Mouse (Mus musculus): ENCODE data around the gene Efcab11. TPM values are rescaled to one million over a fixed set of nuclear protein-coding genes. Genes with fewer than 3 reads are reported as not detected.

The Efcab11 gene
- polyA plus RNA-seq, 1 experiment = 2.4 TPM

DNA sequence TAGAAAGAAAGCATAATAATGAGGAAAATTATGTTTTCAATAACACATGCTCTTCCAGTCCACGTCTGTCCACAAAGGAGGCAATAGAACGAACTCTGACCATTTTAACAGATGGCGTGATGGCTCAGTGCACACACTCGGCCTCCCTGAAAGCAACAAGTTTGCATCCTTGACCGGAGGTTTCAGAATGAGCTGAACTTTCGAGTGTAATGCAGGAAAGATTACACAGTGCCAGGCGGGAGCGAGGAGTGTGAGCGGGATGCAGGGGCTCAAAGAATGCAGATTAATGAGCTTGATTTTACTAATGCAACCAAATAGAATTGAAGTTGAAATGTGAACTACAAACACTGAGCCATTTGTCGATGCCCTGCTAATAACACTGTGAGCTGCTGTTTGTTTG lies 149.1 kb downstream of the Efcab11 start:
- no peak for TF ChIP-seq CTCF (IDR thresholded peaks at IDR 0.05; ENCODE audit: borderline replicate concordance, control insufficient read depth, extremely low read depth, insufficient read depth, low read length, poor library complexity)
- no peaks in the 10 kb centered on the region; the same call in 1 of the 2 replicates for H3K4me1 ChIP-seq (replicated peaks; ENCODE audit: control insufficient read depth, insufficient read depth, low read length)
- no peak for DNase-seq
- no peaks in the 10 kb centered on the region for H3K36me3 ChIP-seq (ENCODE audit: control insufficient read depth, insufficient read depth, low read length)
- WGBS = 97% methylated on average over 10 of the region's 10 CpGs
- no peaks in the 10 kb centered on the region for H3K27me3 ChIP-seq (ENCODE audit: control insufficient read depth, insufficient read depth, low read length)
- H3K4me3 ChIP-seq (ENCODE audit: control insufficient read depth, insufficient read depth, low read length) = no peak overlapping the region
- H3K27ac ChIP-seq (ENCODE audit: control insufficient read depth, insufficient read depth, low read length) = no peak overlapping the region

DNA sequence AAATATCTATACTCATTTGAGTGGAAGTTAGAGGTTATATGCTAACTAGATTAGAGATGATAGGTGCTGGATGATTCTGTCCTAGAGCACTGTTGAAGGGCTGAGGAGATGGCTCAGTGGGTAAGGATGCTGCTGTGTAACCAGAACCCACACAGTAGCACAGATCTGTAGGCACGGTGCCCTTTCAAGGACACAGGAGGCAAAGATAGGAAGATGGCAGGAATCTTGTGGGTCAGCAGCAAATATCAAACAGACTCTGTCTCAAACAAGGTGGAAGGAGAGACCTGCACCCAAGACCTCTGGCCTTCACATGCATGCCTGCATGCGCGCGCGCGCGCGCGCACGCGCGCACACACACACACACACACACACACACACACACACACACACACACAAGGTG lies 160.0 kb downstream of the Efcab11 start:
- TF ChIP-seq CTCF (IDR thresholded peaks at IDR 0.05; ENCODE audit: borderline replicate concordance, control insufficient read depth, extremely low read depth, insufficient read depth, low read length, poor library complexity) (no peak), POLR2A (IDR thresholded peaks at IDR 0.05; ENCODE audit: control insufficient read depth, extremely low read depth, insufficient read depth, low read length, poor library complexity) (no peak)
- 97% methylated on average over 12 of the region's 12 CpGs for WGBS
- no peaks in the 10 kb centered on the region for H3K36me3 ChIP-seq (ENCODE audit: control insufficient read depth, insufficient read depth, low read length)
- no peak for DNase-seq
- no peak overlapping the region for H3K4me3 ChIP-seq (ENCODE audit: control insufficient read depth, insufficient read depth, low read length)
- H3K4me1 ChIP-seq (replicated peaks; ENCODE audit: control insufficient read depth, insufficient read depth, low read length) = no peaks in the 10 kb centered on the region
- no peaks in the 10 kb centered on the region for H3K27me3 ChIP-seq (ENCODE audit: control insufficient read depth, insufficient read depth, low read length)
- H3K27ac ChIP-seq (ENCODE audit: control insufficient read depth, insufficient read depth, low read length) = no peak overlapping the region

DNA sequence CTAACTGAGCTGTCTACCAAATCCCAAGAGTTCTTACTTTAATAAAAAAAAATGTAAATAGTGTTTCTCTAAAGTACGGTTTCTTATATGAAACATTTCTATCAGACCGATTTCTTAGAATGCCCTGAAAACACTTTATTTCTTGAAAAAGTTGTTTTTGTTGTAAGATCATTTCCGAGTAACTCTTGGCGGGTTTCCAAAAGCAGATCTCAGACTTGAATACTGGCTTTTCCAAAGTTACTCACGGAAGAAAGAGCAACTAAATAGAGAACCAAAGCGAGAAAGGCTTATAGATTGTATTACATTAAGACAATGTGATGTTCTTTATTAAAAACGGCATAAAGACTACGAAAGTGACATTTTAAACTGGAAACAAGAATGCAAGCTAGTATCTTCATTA lies 160.4 kb downstream of the Efcab11 start:
- DNase-seq = no peak
- no peak overlapping the region for H3K27ac ChIP-seq (ENCODE audit: control insufficient read depth, insufficient read depth, low read length)
- WGBS = 81% methylated on average over 8 of the region's 8 CpGs
- H3K36me3 ChIP-seq (ENCODE audit: control insufficient read depth, insufficient read depth, low read length) = no peaks in the 10 kb centered on the region
- no peaks in the 10 kb centered on the region for H3K27me3 ChIP-seq (ENCODE audit: control insufficient read depth, insufficient read depth, low read length)
- H3K4me1 ChIP-seq (replicated peaks; ENCODE audit: control insufficient read depth, insufficient read depth, low read length) = no peaks in the 10 kb centered on the region
- TF ChIP-seq POLR2A (IDR thresholded peaks at IDR 0.05; ENCODE audit: control insufficient read depth, extremely low read depth, insufficient read depth, low read length, poor library complexity) (no peak), CTCF (IDR thresholded peaks at IDR 0.05; ENCODE audit: borderline replicate concordance, control insufficient read depth, extremely low read depth, insufficient read depth, low read length, poor library complexity) (no peak)
- H3K4me3 ChIP-seq (ENCODE audit: control insufficient read depth, insufficient read depth, low read length) = no peak overlapping the region

DNA sequence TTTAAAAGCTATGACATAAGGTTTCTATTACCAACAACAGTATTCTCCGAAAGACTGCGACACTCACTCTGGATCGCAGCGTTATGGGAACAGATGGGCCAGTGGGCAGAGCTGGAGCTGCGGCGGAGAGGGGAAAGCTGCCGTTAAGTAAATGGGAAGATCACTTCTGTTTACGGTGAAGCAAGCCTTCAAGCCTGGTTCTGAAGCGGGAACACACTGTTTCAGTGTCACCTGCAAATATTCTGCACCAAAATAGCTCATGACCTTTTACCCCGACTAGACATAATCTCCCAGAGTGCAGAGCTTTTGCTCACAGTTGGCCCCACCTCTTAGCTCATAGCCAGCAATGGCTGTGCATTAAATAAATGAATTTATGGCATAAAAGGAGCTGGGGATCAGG lies 162.9 kb downstream of the Efcab11 start:
- no peak for DNase-seq
- 94% methylated on average over 10 of the region's 10 CpGs for whole genome bisulfite sequencing
- no peaks in the 10 kb centered on the region for H3K27me3 ChIP-seq (ENCODE audit: control insufficient read depth, insufficient read depth, low read length)
- H3K4me1 ChIP-seq (replicated peaks; ENCODE audit: control insufficient read depth, insufficient read depth, low read length) = no peaks in the 10 kb centered on the region
- no peak overlapping the region for H3K27ac ChIP-seq (ENCODE audit: control insufficient read depth, insufficient read depth, low read length)
- no peak overlapping the region for H3K4me3 ChIP-seq (ENCODE audit: control insufficient read depth, insufficient read depth, low read length)
- no peak for TF ChIP-seq POLR2A (IDR thresholded peaks at IDR 0.05; ENCODE audit: control insufficient read depth, extremely low read depth, insufficient read depth, low read length, poor library complexity)
- no peaks in the 10 kb centered on the region for H3K36me3 ChIP-seq (ENCODE audit: control insufficient read depth, insufficient read depth, low read length)

DNA sequence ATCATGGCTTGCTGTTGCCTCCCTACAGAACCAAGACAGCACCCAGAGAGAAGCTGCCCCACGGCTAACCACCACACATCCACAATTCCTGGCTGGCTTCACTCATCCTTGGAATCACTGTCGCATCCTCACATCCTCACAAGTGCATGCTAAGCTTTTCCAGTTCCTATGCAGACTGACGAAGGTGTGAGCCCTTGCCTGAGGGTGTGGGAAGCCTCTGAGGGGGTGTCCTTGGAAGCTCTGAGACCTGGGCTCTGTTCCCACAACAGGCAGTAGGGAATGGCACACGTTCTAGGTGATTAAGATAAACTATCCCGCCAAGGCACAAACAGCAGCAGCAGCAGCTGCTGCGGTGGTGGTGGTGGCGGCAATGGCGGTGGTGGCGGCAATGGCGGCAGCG lies 164.5 kb downstream of the Efcab11 start:
- H3K27ac ChIP-seq (ENCODE audit: control insufficient read depth, insufficient read depth, low read length) = no peak overlapping the region
- DNase-seq = no peak
- TF ChIP-seq CTCF (IDR thresholded peaks at IDR 0.05; ENCODE audit: borderline replicate concordance, control insufficient read depth, extremely low read depth, insufficient read depth, low read length, poor library complexity) = no peak
- TF ChIP-seq POLR2A (IDR thresholded peaks at IDR 0.05; ENCODE audit: control insufficient read depth, extremely low read depth, insufficient read depth, low read length, poor library complexity) = no peak
- WGBS = 98% methylated on average over 11 of the region's 11 CpGs
- no peaks in the 10 kb centered on the region for H3K4me1 ChIP-seq (replicated peaks; ENCODE audit: control insufficient read depth, insufficient read depth, low read length)
- no peak overlapping the region for H3K4me3 ChIP-seq (ENCODE audit: control insufficient read depth, insufficient read depth, low read length)
- H3K36me3 ChIP-seq (ENCODE audit: control insufficient read depth, insufficient read depth, low read length) = no peaks in the 10 kb centered on the region
- H3K27me3 ChIP-seq (ENCODE audit: control insufficient read depth, insufficient read depth, low read length) = no peaks in the 10 kb centered on the region

DNA sequence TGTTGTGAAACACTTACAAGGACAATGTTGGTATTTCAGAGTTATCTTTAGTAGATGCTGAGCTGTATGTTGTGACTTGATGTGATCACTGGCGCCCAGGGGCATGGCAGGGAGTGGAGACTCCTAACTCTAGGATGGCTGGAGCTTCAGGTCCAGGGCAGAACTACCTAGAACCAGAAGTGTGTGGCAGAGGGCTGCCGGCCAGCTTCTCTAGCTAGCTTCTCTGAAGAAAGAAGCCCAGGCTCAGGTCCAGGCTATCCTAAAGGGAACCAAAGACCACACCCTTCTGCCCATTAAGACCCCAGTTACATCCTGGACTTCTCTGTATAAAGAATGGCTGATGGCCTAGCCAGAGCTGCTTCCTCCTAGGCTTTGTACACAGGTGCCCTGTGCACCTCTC lies 166.1 kb downstream of the Efcab11 start:
- Histone ChIP-seq H3K4me3 (ENCODE audit: control insufficient read depth, insufficient read depth, low read length) (no peak overlapping the region), H3K27me3 (ENCODE audit: control insufficient read depth, insufficient read depth, low read length) (no peaks in the 10 kb centered on the region), H3K4me1 (replicated peaks; ENCODE audit: control insufficient read depth, insufficient read depth, low read length) (no peaks in the 10 kb centered on the region), H3K27ac (ENCODE audit: control insufficient read depth, insufficient read depth, low read length) (no peak overlapping the region), H3K36me3 (ENCODE audit: control insufficient read depth, insufficient read depth, low read length) (no peaks in the 10 kb centered on the region)
- 94% methylated on average over 2 of the region's 2 CpGs for WGBS
- TF ChIP-seq CTCF (IDR thresholded peaks at IDR 0.05; ENCODE audit: borderline replicate concordance, control insufficient read depth, extremely low read depth, insufficient read depth, low read length, poor library complexity) (no peak), POLR2A (IDR thresholded peaks at IDR 0.05; ENCODE audit: control insufficient read depth, extremely low read depth, insufficient read depth, low read length, poor library complexity) (no peak)
- no peak for DNase-seq

DNA sequence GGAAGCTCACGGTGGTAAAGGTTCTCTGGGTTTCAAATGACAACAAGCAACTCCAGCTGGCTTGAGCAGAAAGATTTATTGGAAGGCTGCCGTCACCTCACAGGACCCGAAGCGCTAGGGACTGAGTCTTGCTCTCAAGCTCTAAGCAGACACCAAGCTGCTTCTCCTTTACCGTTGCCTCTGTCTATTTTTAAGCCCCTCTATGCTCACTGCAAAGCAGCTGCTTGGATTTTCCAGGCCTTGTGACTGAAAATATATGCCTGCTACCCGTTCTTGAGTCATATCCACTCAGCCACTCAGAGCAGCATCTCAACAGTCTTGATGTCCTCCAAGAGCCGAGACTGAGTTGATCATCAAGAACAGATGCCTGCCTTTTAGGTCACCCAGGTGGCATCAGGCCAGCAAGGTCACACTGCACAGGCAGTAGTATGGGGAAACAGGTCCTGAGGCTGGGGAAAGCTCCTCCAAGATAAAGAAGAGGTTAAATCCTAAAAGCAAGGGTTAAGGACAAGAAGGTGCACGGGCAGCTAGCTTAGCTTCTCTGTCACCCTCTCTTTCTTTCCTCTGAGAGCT lies 168.1 kb downstream of the Efcab11 start:
- no peaks in the 10 kb centered on the region for H3K36me3 ChIP-seq (ENCODE audit: control insufficient read depth, insufficient read depth, low read length)
- no peak overlapping the region for H3K4me3 ChIP-seq (ENCODE audit: control insufficient read depth, insufficient read depth, low read length)
- TF ChIP-seq POLR2A (IDR thresholded peaks at IDR 0.05; ENCODE audit: control insufficient read depth, extremely low read depth, insufficient read depth, low read length, poor library complexity) (no peak), CTCF (IDR thresholded peaks at IDR 0.05; ENCODE audit: borderline replicate concordance, control insufficient read depth, extremely low read depth, insufficient read depth, low read length, poor library complexity) (no peak)
- no peak for DNase-seq
- H3K27ac ChIP-seq (ENCODE audit: control insufficient read depth, insufficient read depth, low read length) = no peak overlapping the region
- no peaks in the 10 kb centered on the region for H3K4me1 ChIP-seq (replicated peaks; ENCODE audit: control insufficient read depth, insufficient read depth, low read length)
- WGBS = 92% methylated on average over 8 of the region's 8 CpGs
- H3K27me3 ChIP-seq (ENCODE audit: control insufficient read depth, insufficient read depth, low read length) = no peaks in the 10 kb centered on the region
